Mouse (Mus musculus): ENCODE measurements around the gene Zbtb49. TPM values are rescaled to one million over a fixed set of nuclear protein-coding genes. Genes with fewer than 3 reads are reported as not detected.

Zbtb49 gene
- 10.3 and 11.9 TPM in 2 replicates for polyA plus RNA-seq (2014; fragmentation: Nextera tagmentation; extraction: Ambion mirVana)

DNA sequence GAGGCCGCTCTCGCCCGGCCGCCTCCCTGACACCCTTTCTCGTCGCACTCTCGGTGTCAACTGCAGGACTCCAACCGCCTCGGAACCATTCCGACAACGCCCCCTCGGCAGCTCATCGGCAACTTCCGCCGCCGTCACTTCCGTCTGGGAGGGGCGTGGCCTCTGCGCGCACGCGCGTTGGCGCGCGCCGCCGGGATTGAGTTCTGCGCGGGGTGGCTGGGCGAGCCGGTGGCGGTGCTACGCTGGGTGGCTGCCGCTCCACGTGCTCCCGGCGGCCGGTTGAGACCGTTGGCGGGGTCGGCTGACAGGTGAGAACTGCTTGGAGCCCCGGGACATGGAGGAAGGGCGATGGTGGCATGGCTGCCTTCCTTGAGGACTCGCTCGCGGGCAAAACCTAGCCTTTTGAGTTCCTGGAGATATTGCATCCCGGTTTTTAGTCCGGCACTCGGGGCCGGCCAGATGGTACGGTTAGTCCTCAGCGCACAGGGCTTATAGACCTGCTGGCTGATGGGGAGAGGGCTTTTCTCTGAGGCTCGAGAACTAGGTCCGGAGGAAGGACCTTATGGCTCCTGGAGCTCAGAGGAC is at the start of gene Zbtb49, which contains the start of gene Lyar:
Gene Zbtb49 (minus strand): TSS at position 130 of the 585 bp plus-strand sequence.
Gene Lyar (plus strand): TSS at position 143 of the 585 bp plus-strand sequence.
- Histone ChIP-seq H3K9me3 (ENCODE audit: control insufficient read depth, low read length) (no peaks in the 10 kb centered on the region), H3K4me1 (ENCODE audit: control insufficient read depth, insufficient read depth, low read length) (peaks cover 15% of the 10 kb centered on the region), H3K36me3 (ENCODE audit: control insufficient read depth, insufficient read depth, low read length) (peaks cover 14% of the 10 kb centered on the region), H3K9ac (ENCODE audit: low read depth, low read length) (peak within 1 kb of the TSS; percentile 77), H3K27ac (replicated peaks; ENCODE audit: low read depth, low read length) (peak within 1 kb of the TSS; percentile 75), H3K27me3 (replicated peaks; ENCODE audit: control insufficient read depth, insufficient read depth, low read length) (no peaks in the 10 kb centered on the region), H3K4me2 (ENCODE audit: low read depth, low read length) (peak within 1 kb of the TSS; percentile 71), H3K4me3 (ENCODE audit: low read depth, low read length) (peak within 1 kb of the TSS; percentile 93)
- under 1% methylated on average over 29 of the region's 55 CpGs for WGBS
- ATAC-seq (ENCODE audit: low read depth) (peak; percentile 94), DNase-seq (ENCODE audit: low spot score) (peak; percentile 92)

DNA sequence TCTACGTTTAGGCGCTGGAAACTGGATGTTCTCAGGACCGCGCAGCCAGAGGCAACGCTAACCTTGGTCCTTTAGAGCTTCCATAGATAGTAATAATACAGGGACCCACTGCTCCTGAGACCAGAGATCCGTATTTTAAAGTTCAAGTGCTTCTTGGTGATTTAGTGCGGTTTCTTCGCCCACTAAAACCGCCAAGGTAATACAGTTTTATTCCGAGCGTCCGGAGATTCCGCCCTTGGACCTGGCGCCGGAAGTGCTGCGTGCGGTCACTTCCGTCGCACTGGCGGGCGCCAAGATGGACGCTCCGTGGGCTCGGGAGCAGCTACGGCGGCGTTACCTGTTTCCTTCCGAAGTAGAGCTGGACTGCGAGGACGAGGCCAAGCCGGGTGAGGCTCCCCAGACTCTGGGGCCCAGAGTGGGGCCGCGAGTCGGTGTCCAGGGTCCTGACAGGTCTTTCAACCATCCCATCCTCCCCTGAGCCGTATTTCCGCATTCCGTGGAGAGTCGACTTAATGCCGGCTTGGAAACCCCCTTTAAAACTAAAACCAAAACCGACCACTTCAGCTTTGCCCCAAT is 39.9 kb upstream of the Zbtb49 start, which contains the start of gene Tmem128:
Gene Tmem128 (plus strand): TSS at position 79 of the 576 bp plus-strand sequence.
- WGBS: 1% methylated on average over 39 of the region's 40 CpGs
- ATAC-seq (ENCODE audit: low read depth): peak; percentile 24
- H3K27ac ChIP-seq (replicated peaks; ENCODE audit: low read depth, low read length): peak within 1 kb of the TSS; percentile 72
- H3K9ac ChIP-seq (ENCODE audit: low read depth, low read length): peak within 1 kb of the TSS; percentile 68
- peak within 1 kb of the TSS; percentile 66 for H3K4me3 ChIP-seq (ENCODE audit: low read depth, low read length)
- H3K27me3 ChIP-seq (replicated peaks; ENCODE audit: control insufficient read depth, insufficient read depth, low read length): no peaks in the 10 kb centered on the region
- no peaks in the 10 kb centered on the region for H3K9me3 ChIP-seq (ENCODE audit: control insufficient read depth, low read length)
- H3K4me1 ChIP-seq (ENCODE audit: control insufficient read depth, insufficient read depth, low read length): peaks cover 6% of the 10 kb centered on the region; the same call in 1 of the 2 replicates
- DNase-seq (ENCODE audit: low spot score): peak; percentile 78
- H3K36me3 ChIP-seq (ENCODE audit: control insufficient read depth, insufficient read depth, low read length): peaks cover 34% of the 10 kb centered on the region
- H3K4me2 ChIP-seq (ENCODE audit: low read depth, low read length): peak within 1 kb of the TSS; percentile 82

DNA sequence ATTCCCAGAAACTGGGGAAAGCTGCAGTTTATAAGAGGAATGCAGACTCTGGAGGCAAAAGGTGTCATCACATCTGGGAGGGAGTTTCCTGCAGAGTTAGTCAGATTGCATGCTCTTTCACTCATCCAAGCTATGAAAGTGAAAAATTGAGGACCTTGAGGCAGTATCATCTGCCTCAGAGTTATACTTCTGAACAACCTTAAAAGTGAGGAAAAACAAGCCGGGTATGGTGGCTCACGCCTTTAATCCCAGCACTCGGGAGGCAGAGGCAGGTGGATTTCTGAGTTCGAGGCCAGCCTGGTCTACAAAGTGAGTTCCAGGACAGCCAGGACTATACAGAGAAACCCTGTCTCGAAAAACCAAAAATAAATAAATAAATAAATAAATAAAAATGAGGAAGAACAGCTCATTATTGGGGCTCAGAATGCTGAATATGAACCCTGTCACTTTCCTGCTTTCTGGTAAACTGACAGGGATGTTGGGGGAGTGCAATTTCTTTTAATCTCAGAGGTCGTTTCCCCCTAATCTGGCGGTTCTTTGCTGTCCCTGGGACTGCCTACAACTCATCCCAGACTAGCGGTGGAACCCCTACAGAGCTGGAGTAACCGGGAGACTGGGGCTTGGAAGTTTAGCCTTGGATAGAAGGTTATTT is 39.3 kb upstream of the Zbtb49 start:
- Histone ChIP-seq H3K4me1 (ENCODE audit: control insufficient read depth, insufficient read depth, low read length) (peaks cover 6% of the 10 kb centered on the region; the same call in 1 of the 2 replicates), H3K9me3 (ENCODE audit: control insufficient read depth, low read length) (no peaks in the 10 kb centered on the region), H3K27me3 (replicated peaks; ENCODE audit: control insufficient read depth, insufficient read depth, low read length) (no peaks in the 10 kb centered on the region), H3K4me3 (ENCODE audit: low read depth, low read length) (peak overlapping the region; percentile 66), H3K9ac (ENCODE audit: low read depth, low read length) (peak overlapping the region; percentile 68), H3K4me2 (ENCODE audit: low read depth, low read length) (peak overlapping the region; percentile 82), H3K27ac (replicated peaks; ENCODE audit: low read depth, low read length) (peak overlapping the region; percentile 72), H3K36me3 (ENCODE audit: control insufficient read depth, insufficient read depth, low read length) (peaks cover 28% of the 10 kb centered on the region)
- ATAC-seq (ENCODE audit: low read depth) (peak; percentile 16; the same call in 1 of the 2 replicates), DNase-seq (ENCODE audit: low spot score) (no peak)
- WGBS: 41% methylated on average over 9 of the region's 9 CpGs

DNA sequence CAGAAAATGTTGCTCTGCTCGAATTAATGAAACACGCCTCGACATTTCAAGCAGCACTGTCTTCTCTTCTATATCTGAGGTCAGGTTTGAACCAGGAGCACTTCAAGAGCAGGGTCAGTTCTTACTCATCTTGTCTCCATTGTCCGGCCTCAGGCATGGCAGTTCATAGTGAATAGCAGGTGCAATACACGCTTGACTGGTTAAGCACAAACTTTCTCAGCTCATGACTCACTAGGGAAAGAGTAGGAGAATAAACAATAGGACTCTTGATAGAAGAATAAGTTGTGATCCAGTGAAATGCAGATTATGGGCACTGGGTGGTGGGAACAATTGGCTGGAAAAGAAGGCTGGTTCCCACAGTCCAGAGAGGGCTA is 38.5 kb upstream of the Zbtb49 start:
- ATAC-seq (ENCODE audit: low read depth): no peak
- no peak overlapping the region for H3K27ac ChIP-seq (replicated peaks; ENCODE audit: low read depth, low read length)
- WGBS: 80% methylated on average over 5 of the region's 5 CpGs

DNA sequence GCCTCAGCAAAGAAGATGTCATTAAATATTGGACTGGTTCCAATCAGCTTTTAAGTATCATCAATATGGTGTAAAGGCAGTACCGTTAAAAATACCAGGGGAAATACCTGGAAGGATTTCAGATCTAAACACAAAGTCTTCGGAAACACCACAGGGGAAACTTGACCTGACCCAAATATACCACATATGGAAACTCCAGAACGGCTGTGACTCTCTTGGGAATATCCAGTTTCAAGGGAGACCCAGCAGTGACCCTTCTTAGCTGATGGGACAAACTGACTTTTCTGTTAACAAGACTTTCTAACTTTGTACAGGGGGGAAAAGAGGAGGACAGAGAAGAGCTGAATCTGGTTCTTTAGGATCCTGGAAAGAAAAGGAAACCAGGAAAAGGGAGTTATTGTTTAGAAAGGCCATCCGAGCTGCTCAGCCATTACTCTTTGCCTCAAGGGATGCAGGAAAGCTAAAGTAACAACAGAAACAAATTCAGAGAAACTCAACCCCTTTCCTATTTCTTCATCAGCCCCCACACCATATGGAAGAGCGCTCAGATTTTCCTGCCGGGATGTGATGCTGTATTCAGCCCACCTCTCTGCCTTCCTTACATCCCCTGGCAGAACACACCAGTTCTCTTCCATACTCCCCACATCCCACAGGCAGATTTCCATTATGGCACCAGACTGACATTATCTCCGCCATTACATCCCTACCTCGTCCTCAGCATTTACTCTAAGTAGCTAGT is 37.9 kb upstream of the Zbtb49 start:
- no peaks in the 10 kb centered on the region for H3K27me3 ChIP-seq (replicated peaks; ENCODE audit: control insufficient read depth, insufficient read depth, low read length)
- peak; percentile 34 for ATAC-seq (ENCODE audit: low read depth)
- peak; percentile 53 for DNase-seq (ENCODE audit: low spot score)
- no peak overlapping the region for H3K4me3 ChIP-seq (ENCODE audit: low read depth, low read length)
- no peak overlapping the region for H3K9ac ChIP-seq (ENCODE audit: low read depth, low read length)
- H3K9me3 ChIP-seq (ENCODE audit: control insufficient read depth, low read length): no peaks in the 10 kb centered on the region
- WGBS: 40% methylated on average over 8 of the region's 8 CpGs
- H3K27ac ChIP-seq (replicated peaks; ENCODE audit: low read depth, low read length): no peak overlapping the region
- peaks cover 14% of the 10 kb centered on the region for H3K36me3 ChIP-seq (ENCODE audit: control insufficient read depth, insufficient read depth, low read length)
- no peak overlapping the region for H3K4me2 ChIP-seq (ENCODE audit: low read depth, low read length)
- peaks cover 6% of the 10 kb centered on the region; the same call in 1 of the 2 replicates for H3K4me1 ChIP-seq (ENCODE audit: control insufficient read depth, insufficient read depth, low read length)

More for the DNA sequence above, 38.5 kb upstream of the Zbtb49 start:
- Histone ChIP-seq H3K27me3 (replicated peaks; ENCODE audit: control insufficient read depth, insufficient read depth, low read length) (no peaks in the 10 kb centered on the region), H3K9me3 (ENCODE audit: control insufficient read depth, low read length) (no peaks in the 10 kb centered on the region), H3K9ac (ENCODE audit: low read depth, low read length) (no peak overlapping the region), H3K36me3 (ENCODE audit: control insufficient read depth, insufficient read depth, low read length) (peaks cover 20% of the 10 kb centered on the region), H3K4me3 (ENCODE audit: low read depth, low read length) (no peak overlapping the region), H3K4me2 (ENCODE audit: low read depth, low read length) (no peak overlapping the region), H3K4me1 (ENCODE audit: control insufficient read depth, insufficient read depth, low read length) (peaks cover 6% of the 10 kb centered on the region; the same call in 1 of the 2 replicates)
- DNase-seq (ENCODE audit: low spot score): no peak

GRCm38 (mm10) chr5:38256551-38256950 is 36.3 kb upstream of the Zbtb49 start:
- DNase-seq (ENCODE audit: low spot score) (no peak), ATAC-seq (ENCODE audit: low read depth) (no peak)
- 71% methylated on average over 1 of the region's 1 CpGs for WGBS
- H3K9ac ChIP-seq (ENCODE audit: low read depth, low read length): no peak overlapping the region
- H3K27ac ChIP-seq (replicated peaks; ENCODE audit: low read depth, low read length): no peak overlapping the region
- H3K27me3 ChIP-seq (replicated peaks; ENCODE audit: control insufficient read depth, insufficient read depth, low read length): no peaks in the 10 kb centered on the region
- H3K4me2 ChIP-seq (ENCODE audit: low read depth, low read length): no peak overlapping the region
- H3K9me3 ChIP-seq (ENCODE audit: control insufficient read depth, low read length): no peaks in the 10 kb centered on the region
- no peaks in the 10 kb centered on the region for H3K36me3 ChIP-seq (ENCODE audit: control insufficient read depth, insufficient read depth, low read length)
- H3K4me3 ChIP-seq (ENCODE audit: low read depth, low read length): no peak overlapping the region
- peaks cover 6% of the 10 kb centered on the region; the same call in 1 of the 2 replicates for H3K4me1 ChIP-seq (ENCODE audit: control insufficient read depth, insufficient read depth, low read length)

GRCm38 (mm10) chr5:38255644-38256043 is 35.4 kb upstream of the Zbtb49 start:
- WGBS: 88% methylated on average over 3 of the region's 3 CpGs

GRCm38 (mm10) chr5:38255195-38255594 is 34.9 kb upstream of the Zbtb49 start:
- no peaks in the 10 kb centered on the region for H3K4me1 ChIP-seq (ENCODE audit: control insufficient read depth, insufficient read depth, low read length)
- ATAC-seq (ENCODE audit: low read depth) (no peak), DNase-seq (ENCODE audit: low spot score) (no peak)
- no peak overlapping the region for H3K4me3 ChIP-seq (ENCODE audit: low read depth, low read length)
- H3K36me3 ChIP-seq (ENCODE audit: control insufficient read depth, insufficient read depth, low read length): no peaks in the 10 kb centered on the region
- H3K4me2 ChIP-seq (ENCODE audit: low read depth, low read length): no peak overlapping the region
- no peak overlapping the region for H3K27ac ChIP-seq (replicated peaks; ENCODE audit: low read depth, low read length)
- H3K27me3 ChIP-seq (replicated peaks; ENCODE audit: control insufficient read depth, insufficient read depth, low read length): no peaks in the 10 kb centered on the region
- 48% methylated on average over 4 of the region's 4 CpGs for WGBS
- no peak overlapping the region for H3K9ac ChIP-seq (ENCODE audit: low read depth, low read length)
- H3K9me3 ChIP-seq (ENCODE audit: control insufficient read depth, low read length): no peaks in the 10 kb centered on the region

More at GRCm38 (mm10) chr5:38255644-38256043, 35.4 kb upstream of the Zbtb49 start:
- no peak overlapping the region for H3K9ac ChIP-seq (ENCODE audit: low read depth, low read length)
- no peak for ATAC-seq (ENCODE audit: low read depth)
- H3K4me2 ChIP-seq (ENCODE audit: low read depth, low read length): no peak overlapping the region
- no peaks in the 10 kb centered on the region for H3K36me3 ChIP-seq (ENCODE audit: control insufficient read depth, insufficient read depth, low read length)
- H3K9me3 ChIP-seq (ENCODE audit: control insufficient read depth, low read length): no peaks in the 10 kb centered on the region
- H3K27ac ChIP-seq (replicated peaks; ENCODE audit: low read depth, low read length): no peak overlapping the region
- no peak overlapping the region for H3K4me3 ChIP-seq (ENCODE audit: low read depth, low read length)
- no peaks in the 10 kb centered on the region for H3K27me3 ChIP-seq (replicated peaks; ENCODE audit: control insufficient read depth, insufficient read depth, low read length)
- no peak for DNase-seq (ENCODE audit: low spot score)
- H3K4me1 ChIP-seq (ENCODE audit: control insufficient read depth, insufficient read depth, low read length): no peaks in the 10 kb centered on the region

All from embryonic facial prominence, embryonic 14.5 days (tissue).